Comparison of ENCODE assay signal across 10 mouse cellular contexts in genomic region chr4:43874501-43874900, GRCm38 (mm10). TPM values are rescaled to one million over a fixed set of nuclear protein-coding genes. Genes with fewer than 3 reads are reported as not detected.
DNase-seq lines count a peak whose midpoint lies in the region; ATAC-seq and TF ChIP-seq lines count a peak whose summit lies in the region.
"Had no signal": no experiment of that assay in that cellular context is flagged by ENCODE, and none has a peak within 500 bp of the region (broad histone marks: within the 10 kb centered on the region; RNA-seq: fewer than 3 reads in every experiment).

No protein-coding gene starts in this region.

- H3K36me3 ChIP-seq in CH12.LX (replicated peaks in 1 of 2; ENCODE audit: control insufficient read depth in 1 of 2, insufficient read depth in 1 of 2, low read length in 1 of 2) (no peaks in the 10 kb centered on the region), E14TG2a.4 (ENCODE audit: insufficient read depth, low read length) (no peaks in the 10 kb centered on the region)
- H3K36me3 ChIP-seq in hindbrain, embryonic 12.5 days, result no peaks in the 10 kb centered on the region
- no peaks in the 10 kb centered on the region for H3K36me3 ChIP-seq in midbrain, embryonic 13.5 days

- ATAC-seq in hindbrain, embryonic 12.5 days (ENCODE audit: low FRiP score), result no peak
- no peak for ATAC-seq in midbrain, embryonic 13.5 days

- no peak for TF ChIP-seq POLR2A in CH12.LX (IDR thresholded peaks at IDR 0.05; ENCODE audit: low read depth, low read length)

- in situ Hi-C loops in CH12.LX (cut with MboI; ENCODE audit: low pct_ligation_motif_present, low pct_unique_long_range_greater_than_20kb, low sequenced_read_pairs), result no loop called here

- H3K9ac ChIP-seq in CH12.LX (ENCODE audit: insufficient read depth, low read depth), result no peak overlapping the region
- H3K9ac ChIP-seq in hindbrain, embryonic 12.5 days, result no peak overlapping the region
- no peak overlapping the region; the same call in 1 of the 2 replicates for H3K9ac ChIP-seq in midbrain, embryonic 13.5 days (replicated peaks)

- H3K27me3 ChIP-seq in CH12.LX (replicated peaks), result peaks cover 39% of the 10 kb centered on the region
- peaks cover 42% of the 10 kb centered on the region for H3K27me3 ChIP-seq in E14TG2a.4 (ENCODE audit: insufficient read depth, low read length)
- H3K27me3 ChIP-seq in hindbrain, embryonic 12.5 days, result no peaks in the 10 kb centered on the region
- H3K27me3 ChIP-seq in midbrain, embryonic 13.5 days, result no peaks in the 10 kb centered on the region

- 55% methylated on average over 7 of the region's 7 CpGs for WGBS in hindbrain, embryonic 12.5 days
- WGBS in midbrain, embryonic 13.5 days, result 49% methylated on average over 7 of the region's 7 CpGs

- H3K4me1 ChIP-seq in CH12.LX (ENCODE audit: control insufficient read depth in 1 of 2, insufficient read depth in 2 of 2) (peaks cover 2 to 7% of the 10 kb centered on the region in 2 experiments), E14TG2a.4 (replicated peaks; ENCODE audit: low read depth, low read length) (peaks cover 11% of the 10 kb centered on the region)
- peaks cover 24% of the 10 kb centered on the region for H3K4me1 ChIP-seq in hindbrain, embryonic 12.5 days
- peaks cover 37% of the 10 kb centered on the region for H3K4me1 ChIP-seq in midbrain, embryonic 13.5 days (replicated peaks)

- TF ChIP-seq CTCF in CH12.LX (conservative IDR thresholded peaks at IDR 0.05 in 1 of 2, IDR thresholded peaks at IDR 0.05 in 1 of 2; ENCODE audit: low read depth in 2 of 2, low read length in 2 of 2) (no peak), E14TG2a.4 (conservative IDR thresholded peaks at IDR 0.05; ENCODE audit: low read length) (no peak)

- no peak for DNase-seq in CH12.LX (ENCODE audit: extremely low read depth)
- DNase-seq in gastrocnemius, postnatal 36 days, result no peak
- DNase-seq in layer of hippocampus, postnatal 10 days (ENCODE audit: low spot score in 2 of 2), result no peak
- DNase-seq in urinary bladder, postnatal 4 days (ENCODE audit: low spot score in 2 of 2), result no peak
- DNase-seq: cerebellum, postnatal 36 days; left cerebral cortex, postnatal 4 days had no signal

- no peaks in the 10 kb centered on the region; the same call in 1 of the 2 replicates for H3K79me2 ChIP-seq in CH12.LX (replicated peaks; ENCODE audit: control insufficient read depth, extremely low read depth, insufficient read depth, poor library complexity, severe bottlenecking)

- TF ChIP-seq RAD21 in CH12.LX (IDR thresholded peaks at IDR 0.05; ENCODE audit: low read depth, low read length), result no peak

- intact Hi-C loops in gastrocnemius, postnatal 36 days (cut with DNase I), result no loop called here

- dilution Hi-C loops in CH12.LX (cut with MboI; ENCODE audit: extremely low pct_ligation_motif_present, extremely low pct_unique_long_range_greater_than_20kb, low sequenced_read_pairs), result no loop called here

- H3K4me3 ChIP-seq in CH12.LX (replicated peaks in 1 of 3; ENCODE audit: low read depth in 2 of 3, low read length in 2 of 3, poor library complexity in 1 of 3), result no peak overlapping the region
- H3K4me3 ChIP-seq in E14TG2a.4 (replicated peaks; ENCODE audit: low read length), result 0 out of 2 replicates have a peak overlapping the region, but pooled peaks have one; percentile 94
- H3K4me3 ChIP-seq in hindbrain, embryonic 12.5 days, result peak overlapping the region; percentile 85
- peak overlapping the region; percentile 82 for H3K4me3 ChIP-seq in midbrain, embryonic 13.5 days (replicated peaks)

- H3K4me2 ChIP-seq in CH12.LX (ENCODE audit: insufficient read depth, low read depth, poor library complexity, severe bottlenecking), result peak overlapping the region; percentile 93; the same call in 1 of the 2 replicates
- H3K4me2 ChIP-seq in hindbrain, embryonic 12.5 days (replicated peaks), result peak overlapping the region; percentile 68
- peak overlapping the region; percentile 89 for H3K4me2 ChIP-seq in midbrain, embryonic 13.5 days (replicated peaks)

- TF ChIP-seq EP300 in CH12.LX (IDR thresholded peaks at IDR 0.05; ENCODE audit: low read length), result no peak

- no peak overlapping the region for H3K27ac ChIP-seq in CH12.LX (ENCODE audit: insufficient read depth, low read depth)
- no peak overlapping the region for H3K27ac ChIP-seq in hindbrain, embryonic 12.5 days
- no peak overlapping the region for H3K27ac ChIP-seq in midbrain, embryonic 13.5 days

- H3K9me3 ChIP-seq in CH12.LX (replicated peaks; ENCODE audit: low read length) (peaks cover 11% of the 10 kb centered on the region), E14TG2a.4 (ENCODE audit: low read length) (no peaks in the 10 kb centered on the region)
- H3K9me3 ChIP-seq in hindbrain, embryonic 12.5 days (replicated peaks), result 0 out of 2 replicates have a peak, but pooled peaks cover 3% of the 10 kb centered on the region
- H3K9me3 ChIP-seq in midbrain, embryonic 13.5 days, result no peaks in the 10 kb centered on the region

TF ChIP-seq in CH12.LX, 34 proteins besides CTCF, POLR2A, EP300 and RAD21:
- TF ChIP-seq GABPA (IDR thresholded peaks at IDR 0.05; ENCODE audit: insufficient replicate concordance, low read depth, low read length), result no peak
- TF ChIP-seq MAFK (IDR thresholded peaks at IDR 0.05; ENCODE audit: insufficient replicate concordance, low read length), result no peak
- no peak for TF ChIP-seq HCFC1 (IDR thresholded peaks at IDR 0.05; ENCODE audit: low read depth, low read length)
- no peak for TF ChIP-seq ETS1 (conservative IDR thresholded peaks at IDR 0.05; ENCODE audit: low read depth, low read length)
- TF ChIP-seq MEF2A (IDR thresholded peaks at IDR 0.05; ENCODE audit: borderline replicate concordance, low read depth, low read length), result no peak
- no peak for TF ChIP-seq CHD2 (IDR thresholded peaks at IDR 0.05; ENCODE audit: low read length)
- no peak for TF ChIP-seq JUN (IDR thresholded peaks at IDR 0.05; ENCODE audit: insufficient read depth, low read depth, low read length)
- no peak for TF ChIP-seq ZMIZ1 (IDR thresholded peaks at IDR 0.05; ENCODE audit: low read depth, low read length)

RNA-seq across cellular contexts. Expression of gene Reck, which starts 0.8 kb away (rescaled TPM):
- total RNA-seq in CH12.LX (2012; rRNA removed) (0.55 and 0.68 TPM in 2 replicates), CH12.LX (2014; rRNA removed) (0.34 and 0.44 TPM in 2 replicates)
- 1.4 and 1.8 TPM in 2 replicates for polyA plus RNA-seq in CH12.LX (2012; ENCODE audit: insufficient read length, low read depth)
- 20.1 and 21.9 TPM in 2 replicates for polyA plus RNA-seq in hindbrain, embryonic 12.5 days (2016; fragmentation: Nextera tagmentation; extraction: Ambion mirVana)
- 6.0 TPM in 2 replicates for polyA plus RNA-seq in midbrain, embryonic 13.5 days (2015; fragmentation: Nextera tagmentation; extraction: Ambion mirVana)
- total RNA-seq in gastrocnemius, postnatal 36 days (2021), result 1 to 10 TPM; 2.2 to 2.5 TPM
- total RNA-seq in layer of hippocampus, postnatal 10 days (2021), result 1 to 10 TPM; 5.0 to 7.2 TPM

RNA-seq across cellular contexts. Expression of gene Olfr155, which starts 23.1 kb away (rescaled TPM):
- total RNA-seq in CH12.LX (2012; rRNA removed), result not detected in 2 replicates
- not detected in 2 replicates for total RNA-seq in CH12.LX (2014; rRNA removed)
- not detected in 2 replicates for polyA plus RNA-seq in CH12.LX (2012; ENCODE audit: insufficient read length, low read depth)
- not detected in 2 replicates for polyA plus RNA-seq in hindbrain, embryonic 12.5 days (2016; fragmentation: Nextera tagmentation; extraction: Ambion mirVana)
- polyA plus RNA-seq in midbrain, embryonic 13.5 days (2015; fragmentation: Nextera tagmentation; extraction: Ambion mirVana), result not detected in 2 replicates
- total RNA-seq in gastrocnemius, postnatal 36 days (2021), result not detected
- not detected for total RNA-seq in layer of hippocampus, postnatal 10 days (2021)
- total RNA-seq: left cerebral cortex, postnatal 4 days had no signal
- polyA plus RNA-seq: gonadal fat pad, adult 2 months had no signal

RNA-seq across cellular contexts. Expression of gene Olfr157, which starts 34.5 kb away (rescaled TPM):
- not detected in 2 replicates for total RNA-seq in CH12.LX (2012; rRNA removed)
- total RNA-seq in CH12.LX (2014; rRNA removed), result not detected in 2 replicates
- 0.03 TPM in 1 of 2 replicates, not detected in the other for polyA plus RNA-seq in CH12.LX (2012; ENCODE audit: insufficient read length, low read depth)
- polyA plus RNA-seq in hindbrain, embryonic 12.5 days (2016; fragmentation: Nextera tagmentation; extraction: Ambion mirVana), result not detected in 2 replicates
- polyA plus RNA-seq in midbrain, embryonic 13.5 days (2015; fragmentation: Nextera tagmentation; extraction: Ambion mirVana), result not detected in 2 replicates
- total RNA-seq in gastrocnemius, postnatal 36 days (2021), result not detected
- not detected for total RNA-seq in layer of hippocampus, postnatal 10 days (2021)
- total RNA-seq: left cerebral cortex, postnatal 4 days had no signal
- polyA plus RNA-seq: gonadal fat pad, adult 2 months had no signal

RNA-seq across cellular contexts. Expression of gene Olfr156, which starts 50.8 kb away (rescaled TPM):
- total RNA-seq in CH12.LX (2012; rRNA removed), result not detected in 2 replicates
- total RNA-seq in CH12.LX (2014; rRNA removed), result not detected in 2 replicates
- not detected in 2 replicates for polyA plus RNA-seq in CH12.LX (2012; ENCODE audit: insufficient read length, low read depth)
- not detected in 2 replicates for polyA plus RNA-seq in hindbrain, embryonic 12.5 days (2016; fragmentation: Nextera tagmentation; extraction: Ambion mirVana)
- polyA plus RNA-seq in midbrain, embryonic 13.5 days (2015; fragmentation: Nextera tagmentation; extraction: Ambion mirVana), result not detected in 2 replicates
- total RNA-seq in gastrocnemius, postnatal 36 days (2021), result not detected
- total RNA-seq in layer of hippocampus, postnatal 10 days (2021), result not detected
- total RNA-seq: left cerebral cortex, postnatal 4 days had no signal
- polyA plus RNA-seq: gonadal fat pad, adult 2 months had no signal

Comparison
In these comparisons a context has a peak if more than half of its experiments do, and no peak if none do; other contexts are left out.
1. H3K4me3 ChIP-seq: peak in E14TG2a.4 (single experiment), hindbrain, embryonic 12.5 days (single experiment) and midbrain, embryonic 13.5 days (single experiment); none in CH12.LX (0 of 3).
2. Peak in every context shown above with its lines, with median percentiles within 50 percentile points of each other: H3K4me2 ChIP-seq.